Mouse (Mus musculus) embryonic facial prominence, embryonic 15.5 days (tissue): ENCODE measurements around the gene Cox8c. TPM values are rescaled to one million over a fixed set of nuclear protein-coding genes. Genes with fewer than 3 reads are reported as not detected.

Source experiments
- polyA plus RNA-seq: library from polyadenylated mRNA; unstranded; fragments of >200 nt; fragmentation: Nextera tagmentation; extraction: Ambion mirVana; gene quantifications from 2 replicates; pipeline ENCODE4 v1.2.1, GENCODE M21; 2015

Gene Cox8c
- polyA plus RNA-seq, 1 experiment from 2014 or later = not detected

Other genes with a start within 250 kb of the Cox8c start
- gene Itpk1, start 194.4 kb upstream of the Cox8c start, polyA plus RNA-seq = 13.6 and 14.2 TPM in 2 replicates
- 24.5 and 24.7 TPM in 2 replicates for gene Moap1, start 155.7 kb upstream of the Cox8c start, polyA plus RNA-seq
- 8.7 and 10.2 TPM in 2 replicates for gene Tmem251, start 155.6 kb upstream of the Cox8c start, polyA plus RNA-seq
- not detected in 2 replicates for gene Gm28051, start 141.6 kb upstream of the Cox8c start, polyA plus RNA-seq
- gene Gon7, start 141.5 kb upstream of the Cox8c start, polyA plus RNA-seq = 24.3 and 25.6 TPM in 2 replicates
- gene Ubr7, start 141.3 kb upstream of the Cox8c start, polyA plus RNA-seq = 38.2 and 38.7 TPM in 2 replicates
- gene Gm20604, start 140.6 kb upstream of the Cox8c start, polyA plus RNA-seq = 22.0 and 23.0 TPM in 2 replicates
- 19.3 and 20.3 TPM in 2 replicates for gene Btbd7, start 20.8 kb upstream of the Cox8c start, polyA plus RNA-seq
- gene Unc79, start 49.5 kb downstream of the Cox8c start, polyA plus RNA-seq = 0.45 and 1.3 TPM in 2 replicates